Mouse (Mus musculus) testis, adult 2 months (tissue): Measurements from ENCODE around the gene Ggt6. TPM values are rescaled to one million over a fixed set of nuclear protein-coding genes. Genes with fewer than 3 reads are reported as not detected.

Source experiments
- H3K27ac ChIP-seq: fragments of 200-500 bp; 2 replicates; pipeline ENCODE4 v1.5.1; 2012; ENCODE audit warnings: low read depth, low read length; ENCODE audit not compliant: control insufficient read depth, insufficient read depth
- H3K27me3 ChIP-seq: fragments of 200-500 bp; 2 replicates; pipeline ENCODE4 v1.6.1; 2012; ENCODE audit warnings: mild to moderate bottlenecking, low read length, moderate library complexity; ENCODE audit not compliant: control insufficient read depth, insufficient read depth
- H3K36me3 ChIP-seq: fragments of 200-500 bp; 2 replicates; pipeline ENCODE4 v1.6.1; 2012; ENCODE audit warnings: mild to moderate bottlenecking, low read length; ENCODE audit not compliant: control insufficient read depth, insufficient read depth
- H3K4me1 ChIP-seq: fragments of 200-500 bp; 2 replicates; pipeline ENCODE4 v1.6.1; 2012; ENCODE audit warnings: low read length; ENCODE audit not compliant: control insufficient read depth, insufficient read depth
- H3K4me3 ChIP-seq: fragments of 200-500 bp; 2 replicates; pipeline ENCODE4 v1.5.1; 2012; ENCODE audit warnings: low read depth, mild to moderate bottlenecking, low read length, moderate library complexity, mixed read lengths; ENCODE audit not compliant: control insufficient read depth
- CTCF ChIP-seq: fragments of 200-500 bp; IDR thresholded peaks from 2 replicates; pipeline ENCODE4 v1.5.1; 2012; ENCODE audit warnings: low read depth, mild to moderate bottlenecking, inconsistent platforms, low read length, moderate library complexity; ENCODE audit not compliant: control insufficient read depth, insufficient read depth, insufficient replicate concordance
- POLR2A ChIP-seq: fragments of 200-500 bp; IDR thresholded peaks from 2 replicates; pipeline ENCODE4 v1.6.1; 2012; ENCODE audit warnings: low read depth, mild to moderate bottlenecking, inconsistent platforms, low read length, moderate library complexity; ENCODE audit not compliant: control insufficient read depth
- polyA plus RNA-seq: library from polyadenylated mRNA; depleted of rRNA; stranded (reverse); fragments of >200 nt; gene quantifications from 2 replicates; pipeline ENCODE4 v1.2.3, GENCODE M21; 2012

The Ggt6 gene
- polyA plus RNA-seq, 1 experiment = 0.10 TPM

- TF ChIP-seq CTCF (no peak), POLR2A (peak; percentile 96)
- Histone ChIP-seq H3K27ac (peak within 1 kb of the TSS; percentile 85), H3K36me3 (no peaks in the 10 kb centered on the region), H3K4me1 (peaks cover 3% of the 10 kb centered on the region), H3K4me3 (peak within 1 kb of the TSS; percentile 90), H3K27me3 (no peaks in the 10 kb centered on the region)
Measured at GRCm38 (mm10) chr11:72440965-72441664, 5.8 kb downstream of the Ggt6 start, which contains the start of gene Mybbp1a. Gene Mybbp1a (plus strand): TSS chr11:72441355.

- no peak overlapping the region for H3K4me3 ChIP-seq
Measured at GRCm38 (mm10) chr11:72446311-72447105, 11.2 kb downstream of the Ggt6 start.

GRCm38 (mm10) chr11:72447475-72447874 lies 12.1 kb downstream of the Ggt6 start:
- no peaks in the 10 kb centered on the region for H3K4me1 ChIP-seq
- H3K36me3 ChIP-seq = no peaks in the 10 kb centered on the region; the same call in 1 of the 2 replicates
- H3K27ac ChIP-seq = no peak overlapping the region
- H3K27me3 ChIP-seq = no peaks in the 10 kb centered on the region
- TF ChIP-seq POLR2A (no peak), CTCF (0 out of 2 replicates have a peak, but pooled peaks have one; percentile 2)
- no peak overlapping the region for H3K4me3 ChIP-seq

More at GRCm38 (mm10) chr11:72446311-72447105, 11.2 kb downstream of the Ggt6 start:
- Histone ChIP-seq H3K36me3 (no peaks in the 10 kb centered on the region; the same call in 1 of the 2 replicates), H3K27me3 (no peaks in the 10 kb centered on the region), H3K4me1 (peaks cover 3% of the 10 kb centered on the region), H3K27ac (no peak overlapping the region)
- TF ChIP-seq CTCF (peak; percentile 73; the same call in 1 of the 2 replicates), POLR2A (no peak)

GRCm38 (mm10) chr11:72452140-72452665 lies 16.9 kb downstream of the Ggt6 start:
- TF ChIP-seq CTCF = no peak
- TF ChIP-seq POLR2A = no peak

GRCm38 (mm10) chr11:72453105-72453953 lies 18.0 kb downstream of the Ggt6 start:
- Histone ChIP-seq H3K36me3 (no peaks in the 10 kb centered on the region; the same call in 1 of the 2 replicates), H3K4me3 (no peak overlapping the region), H3K27me3 (no peaks in the 10 kb centered on the region), H3K27ac (no peak overlapping the region), H3K4me1 (no peaks in the 10 kb centered on the region)
- TF ChIP-seq CTCF (no peak), POLR2A (no peak)

More at GRCm38 (mm10) chr11:72452140-72452665, 16.9 kb downstream of the Ggt6 start:
- no peaks in the 10 kb centered on the region for H3K27me3 ChIP-seq
- no peak overlapping the region for H3K4me3 ChIP-seq
- H3K36me3 ChIP-seq = no peaks in the 10 kb centered on the region; the same call in 1 of the 2 replicates
- no peak overlapping the region for H3K27ac ChIP-seq
- no peaks in the 10 kb centered on the region for H3K4me1 ChIP-seq

- Histone ChIP-seq H3K27me3 (no peaks in the 10 kb centered on the region), H3K36me3 (no peaks in the 10 kb centered on the region), H3K27ac (no peak overlapping the region), H3K4me3 (no peak overlapping the region), H3K4me1 (peaks cover 3% of the 10 kb centered on the region; the same call in 1 of the 2 replicates)
- TF ChIP-seq POLR2A (no peak), CTCF (no peak)
Measured at GRCm38 (mm10) chr11:72455694-72456093, 20.4 kb downstream of the Ggt6 start.
